Mouse (Mus musculus): ENCODE measurements around the gene Mgat3.

GRCm38 (mm10) chr15:80158707-80159090 is 14.8 kb upstream of the Mgat3 start:
- TF ChIP-seq CTCF (IDR thresholded peaks at IDR 0.05; ENCODE audit: insufficient read depth, low read depth, low read length), result no peak
- no peak for TF ChIP-seq POLR2A (IDR thresholded peaks at IDR 0.05; ENCODE audit: insufficient read depth, low read depth, low read length)

Measured in olfactory bulb, adult 2 months (tissue).